Mouse (Mus musculus): ENCODE results near the gene Olfr1251. TPM values are rescaled to one million over a fixed set of nuclear protein-coding genes. Genes with fewer than 3 reads are reported as not detected.
"Not testable (repeated sequence)": the region's sequence is repeated elsewhere in the genome, so short reads cannot be mapped to it uniquely, and the experiment has no call there.

Gene Olfr1251
- not detected in 2 replicates for polyA plus RNA-seq (2016; fragmentation: Nextera tagmentation; extraction: Ambion mirVana)

DNA sequence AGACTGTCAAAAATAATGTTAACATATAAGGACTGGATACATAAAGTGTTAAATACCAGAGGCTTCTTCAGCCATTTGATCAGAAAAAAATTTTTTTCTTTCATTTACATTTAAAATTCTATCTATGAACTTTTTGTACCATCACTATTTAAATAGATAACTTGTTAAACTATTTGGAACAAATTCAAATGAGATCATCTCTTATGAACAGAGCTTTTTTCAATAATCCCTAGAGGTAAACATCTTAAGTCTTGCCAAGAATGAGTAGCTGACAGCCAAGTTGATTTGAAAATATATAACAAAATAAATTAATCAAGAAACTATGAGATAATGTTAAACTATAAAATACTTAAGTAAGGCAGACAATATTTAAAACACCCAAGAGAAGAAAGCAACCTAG, at the start of gene Olfr1251:
Gene Olfr1251, minus strand, starts transcription at position 101 of the 400 bp plus-strand sequence.
- Histone ChIP-seq H3K9ac (replicated peaks) (no peak within 1 kb of the TSS), H3K4me3 (no peak within 1 kb of the TSS), H3K9me3 (no peaks in the 10 kb centered on the region), H3K27me3 (no peaks in the 10 kb centered on the region), H3K36me3 (no peaks in the 10 kb centered on the region), H3K4me2 (replicated peaks) (no peak within 1 kb of the TSS), H3K4me1 (no peaks in the 10 kb centered on the region), H3K27ac (replicated peaks) (no peak within 1 kb of the TSS)
- no peak for ATAC-seq (ENCODE audit: low FRiP score, low read depth)

GRCm38 (mm10) chr2:89691980-89692379, 20.2 kb upstream of the Olfr1251 start:
- Histone ChIP-seq H3K4me2 (replicated peaks) (no peak overlapping the region), H3K4me1 (no peaks in the 10 kb centered on the region), H3K36me3 (no peaks in the 10 kb centered on the region), H3K4me3 (no peak overlapping the region), H3K27me3 (no peaks in the 10 kb centered on the region), H3K27ac (replicated peaks) (no peak overlapping the region), H3K9ac (replicated peaks) (no peak overlapping the region), H3K9me3 (no peaks in the 10 kb centered on the region)
- WGBS: 84% methylated on average over 6 of the region's 6 CpGs
- ATAC-seq (ENCODE audit: low FRiP score, low read depth): peak; percentile 56

- no peak within 1 kb of the TSS for H3K9ac ChIP-seq (replicated peaks)
- no peak within 1 kb of the TSS for H3K4me3 ChIP-seq
- H3K27ac ChIP-seq (replicated peaks): no peak within 1 kb of the TSS
- H3K9me3 ChIP-seq: no peaks in the 10 kb centered on the region
- H3K27me3 ChIP-seq: no peaks in the 10 kb centered on the region
- H3K36me3 ChIP-seq: no peaks in the 10 kb centered on the region
- no peaks in the 10 kb centered on the region for H3K4me1 ChIP-seq
- ATAC-seq (ENCODE audit: low FRiP score, low read depth): no peak
- no peak within 1 kb of the TSS for H3K4me2 ChIP-seq (replicated peaks)
Measured at GRCm38 (mm10) chr2:89661367-89661766, 10.4 kb downstream of the Olfr1251 start, which contains the start of gene Olfr1250. Gene Olfr1250, minus strand, starts transcription at chr2:89661467.

DNA sequence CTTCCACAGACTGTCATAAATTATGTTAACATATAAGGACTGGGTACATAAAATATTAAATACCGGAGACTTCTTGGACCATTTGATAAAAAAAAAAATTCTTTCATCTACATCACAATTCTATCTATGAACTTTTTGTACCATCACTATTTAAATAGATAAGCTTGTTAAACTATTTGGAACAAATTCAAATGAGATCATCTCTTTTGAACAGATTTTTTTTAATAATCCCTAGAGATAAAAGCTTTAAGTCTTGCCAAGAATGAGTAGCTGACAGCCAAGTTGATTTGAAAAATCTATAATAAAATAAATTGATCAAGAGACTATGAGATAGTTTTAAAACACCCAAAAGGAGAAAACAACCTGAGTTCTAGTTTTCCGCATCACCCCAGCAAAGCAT, 36.9 kb downstream of the Olfr1251 start, which contains the start of gene Olfr1249:
Gene Olfr1249, minus strand, starts transcription at position 101 of the 400 bp plus-strand sequence.
- Histone ChIP-seq H3K27ac (replicated peaks) (no peak within 1 kb of the TSS), H3K9me3 (no peaks in the 10 kb centered on the region), H3K36me3 (no peaks in the 10 kb centered on the region), H3K4me1 (no peaks in the 10 kb centered on the region), H3K9ac (replicated peaks) (no peak within 1 kb of the TSS), H3K4me2 (replicated peaks) (no peak within 1 kb of the TSS), H3K27me3 (no peaks in the 10 kb centered on the region), H3K4me3 (no peak within 1 kb of the TSS)
- WGBS: 97% methylated on average over 2 of the region's 2 CpGs
- ATAC-seq (ENCODE audit: low FRiP score, low read depth): no peak

DNA sequence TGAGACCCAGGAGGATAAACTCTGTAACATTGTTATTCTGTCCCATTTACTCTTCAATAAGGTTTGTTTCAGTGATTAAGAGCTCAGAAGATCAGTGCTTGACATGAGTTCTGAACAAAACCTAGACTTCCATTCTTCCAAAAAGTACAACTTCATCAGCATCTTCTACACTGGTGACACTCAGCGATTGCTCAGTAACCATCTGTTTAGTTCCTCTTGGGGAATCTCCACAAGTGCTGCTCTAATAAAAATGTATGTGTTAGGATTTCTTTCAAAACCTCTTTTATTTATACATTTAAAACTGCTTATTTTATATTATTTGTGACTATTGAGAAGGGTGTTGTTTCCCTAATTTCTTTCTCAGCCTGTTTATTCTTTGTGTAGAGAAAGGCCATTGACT, 53.6 kb downstream of the Olfr1251 start, which contains the start of gene Olfr1248:
Gene Olfr1248, minus strand, starts transcription at position 101 of the 400 bp plus-strand sequence.
- H3K27me3 ChIP-seq; ATAC-seq (ENCODE audit: low FRiP score, low read depth); H3K4me3 ChIP-seq; H3K9me3 ChIP-seq; H3K36me3 ChIP-seq; H3K4me1 ChIP-seq; H3K27ac ChIP-seq (replicated peaks); H3K4me2 ChIP-seq (replicated peaks); H3K9ac ChIP-seq (replicated peaks): not testable (repeated sequence)
- 94% methylated on average over 1 of the region's 1 CpGs for WGBS

Other genes with a start within 250 kb of the Olfr1251 start
- not detected in 2 replicates for gene Olfr1240, start 228.9 kb downstream of the Olfr1251 start, polyA plus RNA-seq (2016; fragmentation: Nextera tagmentation; extraction: Ambion mirVana)
- not detected in 2 replicates for gene Olfr1241, start 184.8 kb downstream of the Olfr1251 start, polyA plus RNA-seq (2016; fragmentation: Nextera tagmentation; extraction: Ambion mirVana)
- not detected in 2 replicates for gene Olfr1242, start 173.6 kb downstream of the Olfr1251 start, polyA plus RNA-seq (2016; fragmentation: Nextera tagmentation; extraction: Ambion mirVana)
- gene Olfr1243, start 140.4 kb downstream of the Olfr1251 start, polyA plus RNA-seq (2016; fragmentation: Nextera tagmentation; extraction: Ambion mirVana): not detected in 2 replicates
- not detected in 2 replicates for gene Olfr1245, start 93.5 kb downstream of the Olfr1251 start, polyA plus RNA-seq (2016; fragmentation: Nextera tagmentation; extraction: Ambion mirVana)
- not detected in 2 replicates for gene Olfr1246, start 78.8 kb downstream of the Olfr1251 start, polyA plus RNA-seq (2016; fragmentation: Nextera tagmentation; extraction: Ambion mirVana)
- gene Olfr1247, start 57.8 kb downstream of the Olfr1251 start, polyA plus RNA-seq (2016; fragmentation: Nextera tagmentation; extraction: Ambion mirVana): not detected in 2 replicates
- gene Olfr1248, start 53.7 kb downstream of the Olfr1251 start, polyA plus RNA-seq (2016; fragmentation: Nextera tagmentation; extraction: Ambion mirVana): not detected in 2 replicates
- not detected in 2 replicates for gene Olfr1249, start 37.0 kb downstream of the Olfr1251 start, polyA plus RNA-seq (2016; fragmentation: Nextera tagmentation; extraction: Ambion mirVana)
- gene Olfr1250, start 10.5 kb downstream of the Olfr1251 start, polyA plus RNA-seq (2016; fragmentation: Nextera tagmentation; extraction: Ambion mirVana): not detected in 2 replicates
- gene Olfr1252, start 53.1 kb upstream of the Olfr1251 start, polyA plus RNA-seq (2016; fragmentation: Nextera tagmentation; extraction: Ambion mirVana): not detected in 2 replicates
- gene Olfr1253, start 85.2 kb upstream of the Olfr1251 start, polyA plus RNA-seq (2016; fragmentation: Nextera tagmentation; extraction: Ambion mirVana): not detected in 2 replicates
- gene Olfr1254, start 121.7 kb upstream of the Olfr1251 start, polyA plus RNA-seq (2016; fragmentation: Nextera tagmentation; extraction: Ambion mirVana): not detected in 2 replicates
- not detected in 2 replicates for gene Olfr1255, start 140.1 kb upstream of the Olfr1251 start, polyA plus RNA-seq (2016; fragmentation: Nextera tagmentation; extraction: Ambion mirVana)
- gene Olfr1256, start 169.6 kb upstream of the Olfr1251 start, polyA plus RNA-seq (2016; fragmentation: Nextera tagmentation; extraction: Ambion mirVana): not detected in 2 replicates
- gene Olfr48, start 176.3 kb upstream of the Olfr1251 start, polyA plus RNA-seq (2016; fragmentation: Nextera tagmentation; extraction: Ambion mirVana): not detected in 2 replicates
- not detected in 2 replicates for gene Olfr1257, start 206.5 kb upstream of the Olfr1251 start, polyA plus RNA-seq (2016; fragmentation: Nextera tagmentation; extraction: Ambion mirVana)

All from midbrain, embryonic 12.5 days (tissue).